Mouse (Mus musculus) lung, adult 2 months (tissue): ENCODE results near the gene Slc35b2.

Experiments used
- CTCF ChIP-seq: fragments of 200-500 bp; IDR thresholded peaks from 2 replicates; pipeline ENCODE4 v1.5.1; 2011; ENCODE audit warnings: mild to moderate bottlenecking, low read length, control low read depth; ENCODE audit not compliant: insufficient read depth
- POLR2A ChIP-seq: fragments of 200-500 bp; IDR thresholded peaks from 2 replicates; pipeline ENCODE4 v1.6.1; 2011; ENCODE audit warnings: low read depth, mild to moderate bottlenecking, control low read depth, low read length, borderline replicate concordance; ENCODE audit errors: extremely low read depth

GRCm38 (mm10) chr17:45564531-45565084 lies 934 bp downstream of the Slc35b2 start:
- TF ChIP-seq CTCF (no peak), POLR2A (no peak)
